Mouse (Mus musculus) liver, embryonic 14.5 days (tissue): ENCODE measurements around the gene Ugt1a8. TPM values are rescaled to one million over a fixed set of nuclear protein-coding genes. Genes with fewer than 3 reads are reported as not detected.
"Not testable (repeated sequence)": the region's sequence is repeated elsewhere in the genome, so short reads cannot be mapped to it uniquely, and the experiment has no call there.

Source experiments
- ATAC-seq: fragments of 200-750 bp; cut with Nextera tagmentation; 2 replicates; pipeline ENCODE4 v1.8.0; 2017; ENCODE audit warnings: moderate number of reproducible peaks, mild to moderate bottlenecking, moderate library complexity; ENCODE audit not compliant: insufficient read depth
- DNase-seq, 3 experiments: peaks; one replicate each; pipeline ENCODE4 v3.0.0-alpha.2; 2012 to 2013; ENCODE audit warnings: low read depth in 3 of 3, low spot score in 3 of 3
- H3K27ac ChIP-seq: fragments of 300-500 bp; sonication (generic); 2 replicates; pipeline ENCODE4 v1.5.1; 2014; ENCODE audit warnings: moderate library complexity, mild to moderate bottlenecking, control low read depth, inconsistent platforms
- H3K27me3 ChIP-seq: fragments of 300-500 bp; sonication (generic); 2 replicates; pipeline ENCODE4 v1.6.1; 2014; ENCODE audit warnings: mild to moderate bottlenecking, low read length, moderate library complexity; ENCODE audit not compliant: control insufficient read depth, insufficient read depth
- H3K36me3 ChIP-seq: fragments of 300-500 bp; sonication (generic); replicated peaks from 2 replicates; pipeline ENCODE4 v1.6.1; 2014; ENCODE audit warnings: low read depth; ENCODE audit not compliant: control insufficient read depth, insufficient read depth
- H3K4me1 ChIP-seq, 2 experiments: fragments of 200-500 bp in 1 of 2; fragments of 300-500 bp in 1 of 2; sonication (generic) in 1 of 2; replicated peaks; 2 replicates each; pipeline ENCODE4 v1.6.1; 2012 to 2014; ENCODE audit warnings: antibody characterized with exemption in 1 of 2, inconsistent platforms in 1 of 2, low read length in 1 of 2; ENCODE audit not compliant: control insufficient read depth in 2 of 2, insufficient read depth in 2 of 2
- H3K4me2 ChIP-seq: fragments of 300-500 bp; sonication (generic); 2 replicates; pipeline ENCODE4 v1.6.1; 2014; ENCODE audit warnings: low read depth, mild to moderate bottlenecking, control low read depth, moderate library complexity
- H3K4me3 ChIP-seq, 2 experiments: fragments of 200-500 bp in 1 of 2; fragments of 300-500 bp in 1 of 2; sonication (generic) in 1 of 2; 2 replicates each; pipeline ENCODE4 v1.5.1; 2012 to 2014; ENCODE audit warnings: low read depth in 2 of 2, low read length in 2 of 2, mild to moderate bottlenecking in 2 of 2, control low read depth in 1 of 2, inconsistent platforms in 1 of 2, moderate library complexity in 1 of 2; ENCODE audit not compliant: insufficient read depth in 1 of 2
- H3K9ac ChIP-seq: fragments of 300-500 bp; sonication (generic); replicated peaks from 2 replicates; pipeline ENCODE4 v1.6.1; 2014; ENCODE audit warnings: mild to moderate bottlenecking, control low read depth, moderate library complexity
- H3K9me3 ChIP-seq: fragments of 300-500 bp; sonication (generic); 2 replicates; pipeline ENCODE4 v1.6.1; 2016; ENCODE audit warnings: low read length, mixed read lengths; ENCODE audit not compliant: control insufficient read depth
- CTCF ChIP-seq: IDR thresholded peaks from 2 replicates; pipeline ENCODE4 v1.5.1; 2016; ENCODE audit warnings: antibody characterized with exemption, low read depth, control low read depth
- EP300 ChIP-seq: IDR thresholded peaks from 2 replicates; pipeline ENCODE4 v1.6.1; 2016; ENCODE audit warnings: antibody characterized with exemption, low read depth
- whole genome bisulfite sequencing: fragments of 180-500 bp; shearing (Covaris S2); extraction: QIAGEN DNeasy Blood & Tissue Kit; methylation state at CpG from one replicate; pipeline ENCODE4 v1.1.7; 2014; ENCODE audit not compliant: insufficient replicate concordance; 5-methylcytosine and 5-hydroxymethylcytosine counted together
- polyA plus RNA-seq, 2 experiments: library from polyadenylated mRNA; depleted of rRNA in 1 of 2; stranded (reverse) in 1 of 2; unstranded in 1 of 2; fragments of >200 nt; fragmentation: Nextera tagmentation in 1 of 2; extraction: Ambion mirVana in 1 of 2; gene quantifications; 2 replicates each; pipeline versions ENCODE4 v1.2.1 to v1.2.3; 2012 to 2014

Gene Ugt1a8
- polyA plus RNA-seq, 2 experiments: not detected

GRCm38 (mm10) chr1:88133908-88134456 lies 46.4 kb downstream of the Ugt1a8 start:
- no peak overlapping the region for H3K4me2 ChIP-seq
- no peak overlapping the region for H3K27ac ChIP-seq
- H3K27me3 ChIP-seq: no peaks in the 10 kb centered on the region
- TF ChIP-seq EP300: no peak
- no peak for TF ChIP-seq CTCF
- H3K9me3 ChIP-seq: no peaks in the 10 kb centered on the region
- ATAC-seq (no peak), DNase-seq (no peak)
- H3K36me3 ChIP-seq: no peaks in the 10 kb centered on the region
- WGBS: 27% methylated on average over 3 of the region's 3 CpGs
- H3K4me1 ChIP-seq: peaks cover 0 to 10% of the 10 kb centered on the region in 2 experiments; a peak in 2 of 4 replicates
- no peak overlapping the region for H3K9ac ChIP-seq
- no peak overlapping the region for H3K4me3 ChIP-seq

- 13% methylated on average over 5 of the region's 5 CpGs for WGBS
- ATAC-seq, H3K4me3 ChIP-seq, DNase-seq, H3K27me3 ChIP-seq, H3K27ac ChIP-seq, H3K4me1 ChIP-seq, H3K36me3 ChIP-seq, H3K4me2 ChIP-seq, H3K9ac ChIP-seq, H3K9me3 ChIP-seq: not testable (repeated sequence)
These were observed 46.9 kb downstream of the Ugt1a8 start, which contains the start of gene Ugt1a6a for GRCm38 (mm10) chr1:88134457-88135011. Ugt1a6a (plus strand) TSS chr1:88134809.

- H3K27ac ChIP-seq, H3K4me3 ChIP-seq, ATAC-seq, DNase-seq, H3K27me3 ChIP-seq, H3K4me2 ChIP-seq, H3K9me3 ChIP-seq, H3K9ac ChIP-seq, H3K36me3 ChIP-seq: not testable (repeated sequence)
- WGBS: 59% methylated on average over 5 of the region's 6 CpGs
- H3K4me1 ChIP-seq: peaks cover 0 to 14% of the 10 kb centered on the region in 2 experiments; a peak in 2 of 4 replicates
These were observed 47.8 kb downstream of the Ugt1a8 start for GRCm38 (mm10) chr1:88135229-88135904.

GRCm38 (mm10) chr1:88136646-88137045 lies 49.0 kb downstream of the Ugt1a8 start:
- 55% methylated on average over 2 of the region's 2 CpGs for WGBS
- H3K4me1 ChIP-seq: peaks cover 0 to 18% of the 10 kb centered on the region in 2 experiments; a peak in 2 of 4 replicates

GRCm38 (mm10) chr1:88137264-88137663 lies 49.7 kb downstream of the Ugt1a8 start:
- ATAC-seq: no peak
- Histone ChIP-seq H3K4me2 (no peak overlapping the region), H3K9me3 (no peaks in the 10 kb centered on the region), H3K27me3 (no peaks in the 10 kb centered on the region), H3K36me3 (no peaks in the 10 kb centered on the region), H3K4me3 (no peak overlapping the region), H3K9ac (no peak overlapping the region), H3K27ac (no peak overlapping the region), H3K4me1 (peaks cover 0 to 18% of the 10 kb centered on the region in 2 experiments; a peak in 2 of 4 replicates)
- 75% methylated on average over 3 of the region's 3 CpGs for WGBS
- DNase-seq: no peak
- TF ChIP-seq EP300 (no peak), CTCF (no peak)

More at GRCm38 (mm10) chr1:88136646-88137045, 49.0 kb downstream of the Ugt1a8 start:
- TF ChIP-seq EP300: no peak
- TF ChIP-seq CTCF: no peak
- no peak overlapping the region for H3K27ac ChIP-seq
- DNase-seq (no peak), ATAC-seq (no peak)
- H3K36me3 ChIP-seq: no peaks in the 10 kb centered on the region
- H3K4me3 ChIP-seq: no peak overlapping the region
- H3K9me3 ChIP-seq: no peaks in the 10 kb centered on the region
- H3K4me2 ChIP-seq: no peak overlapping the region
- no peaks in the 10 kb centered on the region for H3K27me3 ChIP-seq
- no peak overlapping the region for H3K9ac ChIP-seq
